Mouse (Mus musculus) small intestine, adult 2 months (tissue): Measurements from ENCODE around the gene Gm20388. TPM values are rescaled to one million over a fixed set of nuclear protein-coding genes. Genes with fewer than 3 reads are reported as not detected.

ENCODE experiments used
- H3K27ac ChIP-seq: fragments of 200-500 bp; 2 replicates; pipeline ENCODE4 v1.5.1; 2012; ENCODE audit warnings: low read depth, low read length, control low read depth, inconsistent platforms; ENCODE audit not compliant: insufficient read depth
- H3K27me3 ChIP-seq: fragments of 200-500 bp; 2 replicates; pipeline ENCODE4 v1.6.1; 2012; ENCODE audit warnings: mild to moderate bottlenecking, moderate library complexity, low read length, inconsistent platforms; ENCODE audit not compliant: control insufficient read depth, insufficient read depth
- H3K36me3 ChIP-seq: fragments of 200-500 bp; 2 replicates; pipeline ENCODE4 v1.6.1; 2012; ENCODE audit warnings: mild to moderate bottlenecking, low read length, control low read depth, inconsistent platforms; ENCODE audit not compliant: control insufficient read depth, insufficient read depth
- H3K4me1 ChIP-seq: fragments of 200-500 bp; 2 replicates; pipeline ENCODE4 v1.6.1; 2012; ENCODE audit warnings: low read length, inconsistent platforms, mixed read lengths; ENCODE audit not compliant: control insufficient read depth, insufficient read depth, insufficient read length
- H3K4me3 ChIP-seq: fragments of 200-500 bp; 2 replicates; pipeline ENCODE4 v1.5.1; 2012; ENCODE audit warnings: low read depth, mild to moderate bottlenecking, control low read depth, inconsistent platforms, low read length, moderate library complexity
- CTCF ChIP-seq: fragments of 200-500 bp; IDR thresholded peaks from 2 replicates; pipeline ENCODE4 v1.5.1; 2012; ENCODE audit warnings: low read depth, mild to moderate bottlenecking, control low read depth, inconsistent platforms, low read length, moderate library complexity, mixed read lengths; ENCODE audit not compliant: insufficient replicate concordance, insufficient read length; ENCODE audit errors: extremely low read depth
- POLR2A ChIP-seq: fragments of 200-500 bp; IDR thresholded peaks from 2 replicates; pipeline ENCODE4 v1.6.1; 2012; ENCODE audit warnings: low read depth, mild to moderate bottlenecking, control low read depth, inconsistent platforms, low read length, moderate library complexity
- WGBS: fragments of 180-500 bp; shearing (Covaris S2); methylation state at CpG from one replicate; pipeline ENCODE4 v1.1.7; 2018; 5-methylcytosine and 5-hydroxymethylcytosine counted together
- polyA plus RNA-seq: library from polyadenylated mRNA; depleted of rRNA; stranded (reverse); fragments of >200 nt; gene quantifications from 2 replicates; pipeline ENCODE4 v1.2.3, GENCODE M21; 2012

Gm20388 gene
- polyA plus RNA-seq, 1 experiment: 37.3 TPM

- no peak for TF ChIP-seq CTCF
- no peak for TF ChIP-seq POLR2A
- Histone ChIP-seq H3K27ac (peak overlapping the region; percentile 62), H3K36me3 (0 out of 2 replicates have a peak, but pooled peaks cover 1% of the 10 kb centered on the region), H3K4me1 (0 out of 2 replicates have a peak, but pooled peaks cover under 1% of the 10 kb centered on the region), H3K4me3 (no peak overlapping the region), H3K27me3 (no peaks in the 10 kb centered on the region)
- WGBS: 59% methylated on average over 6 of the region's 6 CpGs
Observed at GRCm38 (mm10) chr8:122517541-122518190, 2607.0 kb downstream of the Gm20388 start.

DNA sequence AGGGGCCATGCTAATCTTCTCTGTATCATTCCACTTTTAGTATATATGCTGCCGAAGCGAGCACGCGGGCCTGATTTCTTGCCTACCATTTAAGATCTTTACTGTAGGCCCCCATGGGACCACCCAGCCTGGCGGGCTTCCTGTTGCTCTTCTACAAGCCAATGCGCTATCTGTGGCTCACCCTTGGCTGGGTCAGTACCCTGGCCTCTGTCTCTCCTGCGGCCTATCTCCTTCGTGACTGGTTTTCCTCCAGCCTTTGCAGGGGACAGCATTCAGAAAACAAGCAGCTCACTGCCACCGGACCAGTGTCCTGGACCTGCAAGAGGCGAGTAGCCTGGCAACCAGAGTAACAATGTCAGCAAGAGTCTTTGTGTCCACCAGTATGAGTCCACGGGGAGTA, 2610.0 kb downstream of the Gm20388 start:
- no peaks in the 10 kb centered on the region for H3K27me3 ChIP-seq
- 89% methylated on average over 11 of the region's 11 CpGs for WGBS
- no peaks in the 10 kb centered on the region for H3K36me3 ChIP-seq
- H3K4me3 ChIP-seq: no peak overlapping the region
- TF ChIP-seq POLR2A (no peak), CTCF (no peak)
- H3K4me1 ChIP-seq: peaks cover 17% of the 10 kb centered on the region
- H3K27ac ChIP-seq: no peak overlapping the region

DNA sequence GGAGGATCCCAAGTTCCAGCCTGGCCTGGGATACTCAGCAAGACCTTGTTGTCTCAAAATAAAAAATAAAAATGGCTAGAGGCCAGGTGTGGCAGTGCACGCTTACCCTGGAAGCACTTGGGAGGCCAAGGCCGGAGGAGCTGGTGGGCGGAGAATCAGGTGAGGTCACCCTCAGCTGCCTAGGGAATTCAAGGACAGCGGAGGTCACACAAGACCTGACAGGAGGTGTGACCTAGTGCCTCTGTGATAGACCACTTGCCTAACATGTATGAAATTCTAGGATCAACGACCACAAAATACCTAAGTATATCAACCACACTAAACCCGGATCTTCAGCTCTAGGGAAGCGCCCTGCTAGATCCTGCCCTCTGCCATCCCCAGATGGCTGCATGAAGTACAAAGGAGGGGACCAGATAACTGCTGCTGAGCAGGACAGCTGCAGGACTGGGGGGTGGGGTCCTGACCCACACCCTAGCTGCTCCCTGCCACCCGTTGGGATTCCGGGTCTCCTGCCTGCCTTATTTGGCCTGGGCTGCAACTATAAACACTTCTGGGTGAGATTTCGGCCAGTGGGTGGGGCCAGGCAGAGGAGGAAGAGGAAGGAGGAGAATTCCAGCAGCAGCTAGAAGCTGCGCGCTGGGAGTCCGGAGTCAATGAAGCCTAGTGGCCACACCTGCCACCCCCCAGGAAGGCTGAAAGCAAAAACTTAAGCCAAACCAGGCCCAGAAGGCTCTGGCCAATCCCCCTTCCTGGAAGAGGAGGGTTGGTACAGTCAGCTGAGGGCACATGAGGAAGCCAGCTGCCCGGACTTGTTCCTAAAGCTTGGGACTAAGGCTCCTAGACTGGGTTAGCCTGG, 2612.4 kb downstream of the Gm20388 start:
- Histone ChIP-seq H3K27me3 (no peaks in the 10 kb centered on the region), H3K36me3 (no peaks in the 10 kb centered on the region), H3K27ac (peak overlapping the region; percentile 75), H3K4me3 (peak overlapping the region; percentile 33), H3K4me1 (peaks cover 17% of the 10 kb centered on the region)
- 33% methylated on average over 14 of the region's 14 CpGs for WGBS
- TF ChIP-seq POLR2A: 0 out of 2 replicates have a peak, but pooled peaks have one; percentile 10
- TF ChIP-seq CTCF: no peak

- TF ChIP-seq POLR2A (no peak), CTCF (no peak)
- WGBS: 30% methylated on average over 23 of the region's 23 CpGs
- Histone ChIP-seq H3K36me3 (no peaks in the 10 kb centered on the region), H3K4me1 (peaks cover 17% of the 10 kb centered on the region), H3K27ac (peak overlapping the region; percentile 75), H3K27me3 (no peaks in the 10 kb centered on the region), H3K4me3 (peak overlapping the region; percentile 33)
Observed at GRCm38 (mm10) chr8:122523652-122524360, 2613.2 kb downstream of the Gm20388 start.

DNA sequence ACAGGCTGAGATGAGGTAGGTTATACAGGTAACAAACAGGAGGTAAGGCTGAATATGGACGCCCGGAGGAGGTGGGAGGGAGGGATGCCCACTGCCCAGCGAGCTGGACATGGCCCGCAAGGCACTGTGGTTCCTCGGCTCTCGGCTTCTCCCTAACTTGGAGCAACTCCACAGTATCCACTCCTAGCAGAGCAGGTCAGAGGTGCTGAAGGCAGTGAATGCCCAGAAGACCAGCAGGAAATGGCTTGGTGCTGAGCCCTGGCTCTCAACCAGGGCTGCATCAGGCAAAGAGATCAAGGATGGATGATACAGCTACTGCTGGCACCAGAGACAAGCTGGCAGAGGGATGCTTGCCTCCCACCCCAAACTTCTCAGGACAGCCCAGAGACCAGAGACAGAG, 2613.9 kb downstream of the Gm20388 start:
- TF ChIP-seq CTCF (no peak), POLR2A (no peak)
- Histone ChIP-seq H3K27me3 (no peaks in the 10 kb centered on the region), H3K27ac (no peak overlapping the region; the same call in 1 of the 2 replicates), H3K4me3 (no peak overlapping the region), H3K36me3 (no peaks in the 10 kb centered on the region), H3K4me1 (peaks cover 17% of the 10 kb centered on the region)
- 78% methylated on average over 6 of the region's 6 CpGs for WGBS

DNA sequence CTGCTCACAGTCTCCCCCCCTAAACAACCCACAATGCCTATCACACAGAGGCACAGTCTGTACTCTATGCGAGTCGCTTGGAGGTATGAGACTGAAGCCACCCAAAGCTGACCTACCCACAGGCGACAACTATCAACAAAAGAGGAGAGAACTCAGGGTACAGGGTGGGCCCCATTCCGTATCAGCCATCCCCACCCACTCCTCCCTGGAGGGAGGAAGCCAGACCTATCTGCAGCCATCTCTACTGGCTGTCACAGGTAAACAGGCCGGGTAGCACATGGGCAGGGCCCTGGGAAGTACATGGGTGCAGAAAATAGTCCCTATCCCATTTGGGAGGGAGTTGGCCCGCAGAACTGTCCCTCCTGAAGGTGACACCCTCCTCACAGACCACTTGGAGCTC, 2614.4 kb downstream of the Gm20388 start:
- H3K4me1 ChIP-seq: peaks cover 17% of the 10 kb centered on the region
- whole genome bisulfite sequencing: 86% methylated on average over 6 of the region's 6 CpGs
- H3K4me3 ChIP-seq: no peak overlapping the region
- TF ChIP-seq CTCF (no peak), POLR2A (no peak)
- H3K36me3 ChIP-seq: no peaks in the 10 kb centered on the region
- no peaks in the 10 kb centered on the region for H3K27me3 ChIP-seq
- no peak overlapping the region for H3K27ac ChIP-seq

DNA sequence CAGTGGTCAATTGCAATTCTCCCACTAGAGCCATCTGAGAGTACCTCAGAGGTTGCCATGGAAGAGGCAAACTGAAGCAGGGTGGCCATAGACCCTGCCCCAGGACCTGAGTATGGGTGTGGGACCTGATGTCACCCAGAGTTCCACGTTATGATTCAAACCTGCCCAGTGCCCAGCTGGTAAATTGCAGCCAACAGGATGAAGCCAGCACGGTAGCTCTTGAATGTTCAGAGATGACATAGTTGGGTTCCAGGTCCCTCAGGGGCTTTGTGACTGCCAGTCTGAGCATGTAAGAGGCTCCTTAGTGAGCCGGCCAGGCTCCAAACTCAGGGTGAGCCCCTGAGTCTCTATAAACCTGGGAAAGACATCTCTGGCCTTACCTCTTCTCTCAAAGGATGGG, 2615.4 kb downstream of the Gm20388 start:
- H3K27ac ChIP-seq: peak overlapping the region; percentile 28; the same call in 1 of the 2 replicates
- H3K27me3 ChIP-seq: no peaks in the 10 kb centered on the region
- H3K4me3 ChIP-seq: no peak overlapping the region
- TF ChIP-seq POLR2A: no peak
- no peak for TF ChIP-seq CTCF
- 74% methylated on average over 3 of the region's 3 CpGs for WGBS
- peaks cover 17% of the 10 kb centered on the region for H3K4me1 ChIP-seq
- no peaks in the 10 kb centered on the region for H3K36me3 ChIP-seq
